Comparison of ENCODE assay signal across 10 mouse cellular contexts in the genomic region with DNA sequence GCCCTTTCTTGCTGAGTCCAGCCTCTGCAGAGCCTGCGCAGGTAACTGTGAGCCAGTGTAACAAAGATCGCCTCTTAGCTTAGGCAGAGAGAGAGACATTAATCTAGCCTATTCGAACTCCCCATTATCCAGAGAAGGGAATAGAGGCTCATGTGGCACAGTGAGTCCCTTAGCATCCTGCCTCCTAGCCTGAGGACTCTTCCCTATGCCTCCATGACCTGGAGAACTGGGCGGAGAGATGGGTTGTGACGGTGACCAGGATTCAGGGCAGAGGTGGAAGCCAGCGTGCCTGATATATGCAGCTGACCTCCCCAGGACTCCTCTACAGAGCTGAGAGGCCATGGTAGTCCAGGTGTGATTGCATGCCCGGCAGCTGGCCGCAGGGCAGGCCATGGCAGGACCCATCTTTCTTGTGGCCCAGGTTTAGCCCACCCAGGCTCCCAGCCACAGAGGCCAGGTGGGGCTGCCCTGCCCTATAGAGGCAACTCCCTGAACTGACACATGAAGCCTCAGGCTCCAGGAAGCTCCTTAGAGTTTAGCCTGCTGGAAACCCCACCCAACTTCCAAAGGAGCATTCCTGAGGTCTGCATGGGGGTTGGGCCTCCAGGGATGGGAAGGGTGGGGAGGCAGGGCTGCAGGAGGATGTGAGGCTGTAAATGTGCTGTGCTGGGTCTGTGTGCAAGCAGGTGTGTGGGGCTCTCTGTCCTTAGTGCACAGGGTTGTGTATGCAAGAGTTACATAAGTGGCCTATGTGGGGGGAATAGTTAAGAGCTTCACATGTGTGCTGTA. TPM values are rescaled to one million over a fixed set of nuclear protein-coding genes. Genes with fewer than 3 reads are reported as not detected.
DNase-seq lines count a peak whose midpoint lies in the region; ATAC-seq and TF ChIP-seq lines count a peak whose summit lies in the region.
"Had no signal": no experiment of that assay in that cellular context is flagged by ENCODE, and none has a peak within 500 bp of the region (broad histone marks: within the 10 kb centered on the region; RNA-seq: fewer than 3 reads in every experiment).

No protein-coding gene starts in this region.

- H3K79me2 ChIP-seq in C2C12 (ENCODE audit: control insufficient read depth, insufficient read depth), result peaks cover 67% of the 10 kb centered on the region

- no peaks in the 10 kb centered on the region for H3K9me3 ChIP-seq in forebrain, embryonic 13.5 days (replicated peaks)
- no peaks in the 10 kb centered on the region for H3K9me3 ChIP-seq in limb, embryonic 12.5 days
- H3K9me3 ChIP-seq: G1E; neural tube, embryonic 12.5 days had no signal

- H3K4me1 ChIP-seq in forebrain, embryonic 13.5 days, result peaks cover 45% of the 10 kb centered on the region
- peaks cover 92% of the 10 kb centered on the region for H3K4me1 ChIP-seq in limb, embryonic 12.5 days (replicated peaks)

- peaks cover 20% of the 10 kb centered on the region for H3K36me3 ChIP-seq in C2C12 (ENCODE audit: control insufficient read depth, insufficient read depth)
- H3K36me3 ChIP-seq in forebrain, embryonic 13.5 days (ENCODE audit: poor library complexity, severe bottlenecking), result peaks cover 12% of the 10 kb centered on the region
- H3K36me3 ChIP-seq in limb, embryonic 12.5 days, result peaks cover 47% of the 10 kb centered on the region

- H3K4me3 ChIP-seq in C2C12 (ENCODE audit: insufficient read depth, poor library complexity, severe bottlenecking), result no peak overlapping the region
- no peak overlapping the region for H3K4me3 ChIP-seq in forebrain, embryonic 13.5 days
- H3K4me3 ChIP-seq in limb, embryonic 12.5 days (replicated peaks), result no peak overlapping the region; the same call in 1 of the 2 replicates
- H3K4me3 ChIP-seq: neural tube, embryonic 12.5 days had no signal

- peak overlapping the region; percentile 8 for H3ac ChIP-seq in C2C12 (ENCODE audit: control insufficient read depth, insufficient read length, low read depth)

- 75% methylated on average over 8 of the region's 8 CpGs for WGBS in forebrain, embryonic 13.5 days
- 61% methylated on average over 8 of the region's 8 CpGs for WGBS in limb, embryonic 12.5 days

- H3K4me2 ChIP-seq in forebrain, embryonic 13.5 days, result no peak overlapping the region
- peak overlapping the region; percentile 45 for H3K4me2 ChIP-seq in limb, embryonic 12.5 days

- H3K79me3 ChIP-seq in C2C12 (ENCODE audit: low read depth), result peaks cover 15% of the 10 kb centered on the region

- H3K27me3 ChIP-seq in C2C12 (ENCODE audit: control insufficient read depth, insufficient read depth, insufficient read length), result no peaks in the 10 kb centered on the region
- no peaks in the 10 kb centered on the region for H3K27me3 ChIP-seq in forebrain, embryonic 13.5 days
- H3K27me3 ChIP-seq in limb, embryonic 12.5 days, result no peaks in the 10 kb centered on the region
- H3K27me3 ChIP-seq: neural tube, embryonic 12.5 days had no signal

- TF ChIP-seq CTCF in C2C12 (IDR thresholded peaks at IDR 0.05; ENCODE audit: control insufficient read depth, insufficient read depth, insufficient read length), result no peak

- no peak overlapping the region for H3K9ac ChIP-seq in forebrain, embryonic 13.5 days
- no peak overlapping the region; the same call in 1 of the 2 replicates for H3K9ac ChIP-seq in limb, embryonic 12.5 days (replicated peaks)
- H3K9ac ChIP-seq: neural tube, embryonic 12.5 days had no signal

- peak; percentile 41; the same call in 1 of the 2 replicates for ATAC-seq in forebrain, embryonic 13.5 days
- 0 out of 2 replicates have a peak, but pooled peaks have one; percentile 0 for ATAC-seq in limb, embryonic 12.5 days (ENCODE audit: insufficient number of reproducible peaks, insufficient read depth, low FRiP score, low TSS enrichment, low read depth)
- ATAC-seq in erythroblast, adult 5-6 weeks (replicated peaks; ENCODE audit: low FRiP score, poor library complexity, severe bottlenecking), result no peak

- intact Hi-C loops in heart, postnatal 25 days (cut with DNase I), result loop anchor here (2.0 to 5.0 kb wide), 4 partner anchors 17 to 108 kb away; a partner anchor contains a TSS

- no peak overlapping the region; the same call in 1 of the 2 replicates for H3K27ac ChIP-seq in forebrain, embryonic 13.5 days
- peak overlapping the region; percentile 84 for H3K27ac ChIP-seq in limb, embryonic 12.5 days
- H3K27ac ChIP-seq: neural tube, embryonic 12.5 days had no signal

- DNase-seq in heart, adult 11 months, result peak; percentile 98
- no peak for DNase-seq in heart, postnatal 25 days (ENCODE audit: low spot score)
- DNase-seq in ovary, adult 18-20 months (ENCODE audit: low spot score), result no peak
- no peak for DNase-seq in frontal cortex, postnatal 14 days (ENCODE audit: low spot score in 2 of 2)

TF ChIP-seq in C2C12, 6 proteins besides CTCF, POLR2A, EP300 and RAD21:
- TF ChIP-seq MAX (IDR thresholded peaks at IDR 0.05) (no peak), MYOG (IDR thresholded peaks at IDR 0.05; ENCODE audit: control insufficient read depth, extremely low read depth, insufficient read length) (no peak), USF1 (IDR thresholded peaks at IDR 0.05; ENCODE audit: low read depth) (no peak), MYOD1 (IDR thresholded peaks at IDR 0.05; ENCODE audit: control insufficient read depth, insufficient read length, low read depth) (peak; percentile 18), FOSL1 (IDR thresholded peaks at IDR 0.05; ENCODE audit: insufficient read depth, low read length, poor library complexity, severe bottlenecking) (no peak)
TF ChIP-seq in C2C12: peak in this region for 1.

RNA-seq across cellular contexts. Expression of a gene that starts 44.3 kb away (rescaled TPM):
- total RNA-seq in heart, postnatal 25 days (2021), result 10 to 100 TPM; 43.2 to 50.4 TPM
- polyA plus RNA-seq in C2C12 (2012; fragmentation: generic; extraction: Trizol), result 27.9 TPM
- 7.3 and 8.1 TPM in 2 replicates for polyA plus RNA-seq in forebrain, embryonic 13.5 days (2015; fragmentation: Nextera tagmentation; extraction: Ambion mirVana)
- polyA plus RNA-seq in limb, embryonic 12.5 days (2016; fragmentation: Nextera tagmentation; extraction: Ambion mirVana), result 13.2 and 14.5 TPM in 2 replicates
- 1.2 and 10.2 TPM in 2 replicates for total RNA-seq in erythroblast, adult 5-6 weeks (2015; ENCODE audit: low replicate concordance)
- total RNA-seq in erythroblast, adult 5-6 weeks (2017; ENCODE audit: low replicate concordance), result 0.17 and 4.2 TPM in 2 replicates
